In genomic region chr1:91584969-91585835, GRCm38 (mm10) we compare ENCODE assay signal across 27 mouse cellular contexts. TPM values are rescaled to one million over a fixed set of nuclear protein-coding genes. Genes with fewer than 3 reads are reported as not detected.
A peak's percentile ranks its signal among the peaks of the same experiment; 100 is the strongest.
DNase-seq lines count a peak whose midpoint lies in the region; ATAC-seq and TF ChIP-seq lines count a peak whose summit lies in the region.
"Had no signal": no experiment of that assay in that cellular context is flagged by ENCODE, and none has a peak within 500 bp of the region (broad histone marks: within the 10 kb centered on the region; RNA-seq: fewer than 3 reads in every experiment).

No protein-coding gene starts in this region.

- H3K4me1 ChIP-seq in kidney, embryonic 14.5 days (ENCODE audit: control insufficient read depth, insufficient read depth, low read length), result peaks cover 12% of the 10 kb centered on the region; the same call in 1 of the 2 replicates
- H3K4me1 ChIP-seq in kidney, adult 2 months (ENCODE audit: control insufficient read depth, insufficient read depth, low read length), result no peaks in the 10 kb centered on the region
- H3K4me1 ChIP-seq in limb, embryonic 13.5 days, result peaks cover 39% of the 10 kb centered on the region
- H3K4me1 ChIP-seq: forebrain, embryonic 13.5 days; hindbrain, embryonic 15.5 days; intestine, embryonic 15.5 days; midbrain, embryonic 13.5 days had no signal

- no peak overlapping the region for H3K4me3 ChIP-seq in kidney, embryonic 14.5 days (ENCODE audit: low read length)
- H3K4me3 ChIP-seq in kidney, adult 2 months (ENCODE audit: insufficient read depth, low read depth, low read length), result no peak overlapping the region
- no peak overlapping the region for H3K4me3 ChIP-seq in limb, embryonic 13.5 days
- H3K4me3 ChIP-seq: forebrain, embryonic 13.5 days; heart, adult 2 months; heart, embryonic 12.5 days; hindbrain, embryonic 15.5 days; intestine, embryonic 15.5 days; liver, embryonic 12.5 days; megakaryocyte, embryonic 14.5 days; midbrain, embryonic 13.5 days; neural tube, embryonic 13.5 days had no signal

- TF ChIP-seq POLR2A in kidney, adult 2 months (IDR thresholded peaks at IDR 0.05; ENCODE audit: low read depth, low read length), result no peak

- no peaks in the 10 kb centered on the region for H3K9me3 ChIP-seq in kidney, embryonic 14.5 days (ENCODE audit: control insufficient read depth, low read length)
- no peaks in the 10 kb centered on the region for H3K9me3 ChIP-seq in limb, embryonic 13.5 days
- H3K9me3 ChIP-seq: forebrain, embryonic 13.5 days; hindbrain, embryonic 15.5 days; intestine, embryonic 15.5 days; liver, embryonic 12.5 days; midbrain, embryonic 13.5 days; neural tube, embryonic 13.5 days had no signal

- no peak overlapping the region for H3K9ac ChIP-seq in kidney, embryonic 14.5 days (ENCODE audit: low read depth, low read length)
- H3K9ac ChIP-seq in limb, embryonic 13.5 days, result no peak overlapping the region
- H3K9ac ChIP-seq: forebrain, embryonic 13.5 days; heart, embryonic 12.5 days; hindbrain, embryonic 15.5 days; intestine, embryonic 15.5 days; liver, embryonic 12.5 days; liver, postnatal 0 days; midbrain, embryonic 13.5 days; neural tube, embryonic 13.5 days had no signal

- WGBS in kidney, embryonic 14.5 days, result 47% methylated on average over 17 of the region's 17 CpGs
- 49% methylated on average over 17 of the region's 17 CpGs for WGBS in kidney, adult 2 months
- 41% methylated on average over 16 of the region's 17 CpGs for WGBS in limb, embryonic 13.5 days

- H3K27ac ChIP-seq in kidney, embryonic 14.5 days (ENCODE audit: low read depth, low read length), result 0 out of 2 replicates have a peak overlapping the region, but pooled peaks have one; percentile 24
- no peak overlapping the region for H3K27ac ChIP-seq in kidney, adult 2 months (ENCODE audit: insufficient read depth, low read depth, low read length)
- no peak overlapping the region; the same call in 1 of the 2 replicates for H3K27ac ChIP-seq in limb, embryonic 13.5 days
- H3K27ac ChIP-seq: forebrain, embryonic 13.5 days; heart, adult 2 months; hindbrain, embryonic 15.5 days; intestine, embryonic 15.5 days; liver, embryonic 12.5 days; midbrain, embryonic 13.5 days; neural tube, embryonic 13.5 days had no signal

- H3K4me2 ChIP-seq in kidney, embryonic 14.5 days (replicated peaks; ENCODE audit: low read depth, low read length), result no peak overlapping the region
- no peak overlapping the region; the same call in 1 of the 2 replicates for H3K4me2 ChIP-seq in limb, embryonic 13.5 days (replicated peaks)
- H3K4me2 ChIP-seq: forebrain, embryonic 13.5 days; heart, embryonic 12.5 days; hindbrain, embryonic 15.5 days; intestine, embryonic 15.5 days; liver, embryonic 12.5 days; midbrain, embryonic 13.5 days; neural tube, embryonic 13.5 days had no signal

- no peak for TF ChIP-seq CTCF in kidney, adult 2 months (conservative IDR thresholded peaks at IDR 0.05; ENCODE audit: insufficient read depth, insufficient read length, low read depth, low read length)

- DNase-seq in embryo, embryonic 10.5 days (ENCODE audit: low spot score), result peak; percentile 8
- DNase-seq in embryo, embryonic 11 days, result no peak
- DNase-seq in kidney, adult 2 months, result no peak
- DNase-seq in NIH3T3 (ENCODE audit: low read depth), result peak; percentile 44
- no peak for DNase-seq in left cerebral cortex, adult 11 months (ENCODE audit: low spot score)
- no peak for DNase-seq in layer of hippocampus, adult 9-11 months
- DNase-seq: adrenal gland, postnatal 14 days; cerebellum, adult 11 months; cerebellum, adult 9-10 months; gastrocnemius, postnatal 36 days; heart, adult 2 months; kidney, postnatal 14 days; left cerebral cortex, postnatal 4 days; liver, postnatal 0 days; lung, postnatal 4 days; right cerebral cortex, postnatal 4 days had no signal

- peak; percentile 54 for ATAC-seq in kidney, embryonic 14.5 days (ENCODE audit: low FRiP score, low TSS enrichment)
- 0 out of 2 replicates have a peak, but pooled peaks have one; percentile 45 for ATAC-seq in limb, embryonic 13.5 days (ENCODE audit: low FRiP score, low read depth)
- ATAC-seq: forebrain, embryonic 13.5 days; intestine, embryonic 15.5 days; liver, embryonic 12.5 days; liver, postnatal 0 days; midbrain, embryonic 13.5 days had no signal

- no peaks in the 10 kb centered on the region for H3K36me3 ChIP-seq in kidney, embryonic 14.5 days (ENCODE audit: control insufficient read depth, insufficient read depth, low read length)
- no peaks in the 10 kb centered on the region for H3K36me3 ChIP-seq in kidney, adult 2 months (ENCODE audit: control insufficient read depth, insufficient read depth, low read length)
- H3K36me3 ChIP-seq in limb, embryonic 13.5 days, result no peaks in the 10 kb centered on the region
- H3K36me3 ChIP-seq: heart, embryonic 12.5 days; hindbrain, embryonic 15.5 days; intestine, embryonic 15.5 days; liver, embryonic 12.5 days; midbrain, embryonic 13.5 days; neural tube, embryonic 13.5 days had no signal

- H3K27me3 ChIP-seq in kidney, embryonic 14.5 days (ENCODE audit: control insufficient read depth, insufficient read depth, low read length), result no peaks in the 10 kb centered on the region
- H3K27me3 ChIP-seq in kidney, adult 2 months (replicated peaks; ENCODE audit: control insufficient read depth, insufficient read depth, low read length), result no peaks in the 10 kb centered on the region
- peaks cover 8% of the 10 kb centered on the region; the same call in 1 of the 2 replicates for H3K27me3 ChIP-seq in limb, embryonic 13.5 days
- H3K27me3 ChIP-seq: forebrain, embryonic 13.5 days; heart, embryonic 12.5 days; hindbrain, embryonic 15.5 days; intestine, embryonic 15.5 days; midbrain, embryonic 13.5 days; neural tube, embryonic 13.5 days; Patski had no signal

RNA-seq across cellular contexts. Expression of gene Asb1, which starts 44.9 kb away (rescaled TPM):
- polyA plus RNA-seq in kidney, embryonic 14.5 days (2014; fragmentation: Nextera tagmentation; extraction: Ambion mirVana), result 2.4 and 5.9 TPM in 2 replicates
- 7.3 and 7.6 TPM in 2 replicates for polyA plus RNA-seq in kidney, adult 2 months (2012; rRNA removed)
- polyA plus RNA-seq in limb, embryonic 13.5 days (2015; fragmentation: Nextera tagmentation; extraction: Ambion mirVana), result 5.5 and 6.3 TPM in 2 replicates

Comparison
In these comparisons a context has a peak if more than half of its experiments do, and no peak if none do; other contexts are left out.
1. DNase-seq: peak in embryo, embryonic 10.5 days (single experiment) and NIH3T3 (single experiment); none in embryo, embryonic 11 days (single experiment), kidney, adult 2 months (single experiment), left cerebral cortex, adult 11 months (single experiment) and layer of hippocampus, adult 9-11 months (single experiment).